Mouse (Mus musculus) mouse embryonic stem cell (cell line): ENCODE data around the gene Mmp24.
"Not testable (repeated sequence)": the region's sequence is repeated elsewhere in the genome, so short reads cannot be mapped to it uniquely, and the experiment has no call there.

Experiments
- in situ Hi-C, 2 experiments: fragments of 300-500 bp; cut with MboI; formaldehyde crosslinking; loops; 1 replicate in 1 of 2; 3 replicates in 1 of 2; pipeline ENCODE4 v1.14.3; 2019 to 2020; ENCODE audit warnings: low sequenced_read_pairs in 2 of 2, low pct_unique_long_range_greater_than_20kb in 1 of 2, mixed read lengths in 1 of 2; ENCODE audit not compliant: unreplicated experiment in 1 of 2

The Mmp24 gene

GRCm38 (mm10) chr2:155830841-155831240, 55.7 kb downstream of the Mmp24 start:
- in situ Hi-C loops = no loop called here

- in situ Hi-C loops = no loop called here
Measured at GRCm38 (mm10) chr2:155831302-155831701, 56.2 kb downstream of the Mmp24 start.

- in situ Hi-C loops = not testable (repeated sequence)
Measured at GRCm38 (mm10) chr2:155832087-155832486, 56.9 kb downstream of the Mmp24 start.

- in situ Hi-C loops = no loop called here
Measured at GRCm38 (mm10) chr2:155834732-155835131, 59.6 kb downstream of the Mmp24 start, which contains the start of gene Fam83c. Gene Fam83c, minus strand, starts transcription at chr2:155834854.

- in situ Hi-C loops = no loop called here
Measured at GRCm38 (mm10) chr2:155837961-155838360, 62.8 kb downstream of the Mmp24 start.

GRCm38 (mm10) chr2:155838961-155839360, 63.8 kb downstream of the Mmp24 start:
- in situ Hi-C loops = no loop called here

- in situ Hi-C loops = loop anchor here in 1 of 2 experiments (5.0 kb wide), 1 partner anchor 100 kb away; the partner anchor contains the start of gene Gdf5
Measured at GRCm38 (mm10) chr2:155846930-155847329, 71.8 kb downstream of the Mmp24 start.

GRCm38 (mm10) chr2:155848291-155848690, 73.1 kb downstream of the Mmp24 start:
- in situ Hi-C loops = loop anchor here in 1 of 2 experiments (5.0 kb wide), 1 partner anchor 99 kb away; the partner anchor contains the start of gene Gdf5

DNA sequence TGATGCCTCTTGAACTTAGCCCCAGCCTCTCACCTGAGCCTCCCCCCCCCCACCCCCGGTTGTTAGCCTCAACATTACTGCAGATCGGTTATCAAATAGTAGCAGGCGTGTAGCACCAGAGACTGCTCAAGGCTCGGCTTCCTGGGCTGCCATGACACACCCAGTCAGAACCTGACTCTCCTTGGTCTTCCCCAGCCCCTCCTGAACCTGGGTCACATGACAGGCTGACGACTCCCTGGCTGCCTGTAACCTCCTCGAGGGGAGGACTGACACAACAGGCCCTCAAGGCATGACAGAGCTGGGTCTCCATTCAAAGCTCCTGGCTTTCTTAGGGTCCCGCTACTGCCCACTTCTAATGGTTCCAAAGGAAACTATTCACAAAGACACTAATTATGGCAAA, 74.3 kb downstream of the Mmp24 start:
- in situ Hi-C loops = loop anchor here in 1 of 2 experiments (5.0 kb wide), 1 partner anchor 98 kb away; the partner anchor contains the start of gene Gdf5

- in situ Hi-C loops = no loop called here
Measured at GRCm38 (mm10) chr2:155850120-155850519, 75.0 kb downstream of the Mmp24 start.

DNA sequence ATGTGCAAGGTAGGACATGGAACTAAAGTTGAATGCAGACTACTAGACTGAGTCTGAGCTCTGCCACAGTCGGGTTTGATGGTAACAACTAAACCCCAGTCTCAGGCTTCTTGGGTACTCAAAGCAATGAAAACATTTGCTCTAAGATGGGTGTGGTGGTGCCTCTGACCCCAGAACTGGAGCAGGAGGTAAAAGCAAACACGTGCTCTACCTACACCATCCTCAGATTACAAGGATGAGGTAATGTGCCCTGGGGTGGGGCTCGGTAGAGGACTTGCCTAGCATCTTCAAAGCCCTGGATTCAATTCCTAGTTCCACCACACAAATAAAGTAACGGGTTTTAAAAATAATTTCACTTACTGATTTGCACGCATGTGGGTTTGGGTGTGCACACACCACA, 77.4 kb downstream of the Mmp24 start:
- in situ Hi-C loops = no loop called here

GRCm38 (mm10) chr2:155860102-155860501, 85.0 kb downstream of the Mmp24 start:
- in situ Hi-C loops = no loop called here

GRCm38 (mm10) chr2:155861581-155861980, 86.4 kb downstream of the Mmp24 start:
- in situ Hi-C loops = no loop called here

DNA sequence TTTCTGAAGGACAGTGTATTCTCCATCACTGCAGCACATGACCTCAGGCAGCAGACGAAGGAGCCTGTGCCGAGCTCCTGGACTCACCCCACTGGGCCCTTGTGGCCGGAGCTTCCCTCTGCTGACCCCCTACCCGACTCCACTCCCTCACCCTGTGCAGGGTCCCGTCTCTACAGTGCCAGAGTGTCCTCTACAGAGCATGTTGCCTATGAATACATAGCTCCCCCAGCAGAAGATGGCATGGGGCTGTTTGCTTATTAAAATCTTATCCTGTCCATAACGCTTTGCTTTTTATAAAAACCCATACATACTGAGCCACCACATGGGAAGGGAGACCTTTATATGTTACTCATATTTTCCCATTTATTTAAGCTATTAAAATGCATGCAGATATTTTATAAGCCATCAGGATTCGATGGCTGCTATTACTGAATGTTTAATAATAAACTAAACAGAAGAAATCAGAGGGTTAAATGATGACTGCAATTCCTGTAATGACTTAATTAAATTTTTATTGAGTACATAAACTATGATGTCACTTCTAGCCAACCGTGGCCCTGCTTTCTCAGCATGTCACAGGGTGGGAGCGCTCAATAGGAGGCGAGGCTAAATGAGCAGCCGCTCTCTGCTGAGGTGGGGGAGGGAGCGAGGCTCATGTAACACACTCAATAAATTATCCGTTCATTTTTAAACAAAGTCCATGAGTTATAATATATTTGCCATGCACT, 87.6 kb downstream of the Mmp24 start:
- in situ Hi-C loops = no loop called here

DNA sequence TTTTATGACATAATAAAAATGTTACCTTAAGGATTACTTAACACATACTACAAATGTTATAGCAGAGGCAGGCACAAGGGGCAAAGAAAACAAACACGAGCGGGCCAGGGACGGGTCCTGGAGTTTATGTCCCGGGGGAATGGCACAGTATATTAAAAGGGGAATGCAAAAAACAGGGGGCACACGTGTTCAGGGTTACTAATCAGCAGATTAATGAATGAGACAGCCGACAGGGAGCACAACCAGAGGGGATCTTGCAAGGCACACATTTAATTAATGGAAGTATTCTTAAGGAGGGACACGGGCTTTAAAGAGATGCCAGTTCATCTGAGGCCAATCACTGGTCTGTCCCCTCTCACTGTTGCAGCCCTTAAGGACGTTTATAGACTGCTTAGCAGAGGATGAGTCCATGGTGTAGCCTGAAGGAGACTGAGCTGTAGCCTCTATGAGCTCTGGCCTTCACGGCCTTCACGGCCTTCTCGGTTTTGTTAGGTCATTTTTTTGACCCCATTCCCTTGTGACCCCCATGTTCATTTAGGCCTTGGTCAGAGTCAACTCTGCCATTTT, 88.2 kb downstream of the Mmp24 start:
- in situ Hi-C loops = no loop called here
